Mouse (Mus musculus) embryonic facial prominence, embryonic 11.5 days (tissue): ENCODE data around the gene Jazf1. TPM values are rescaled to one million over a fixed set of nuclear protein-coding genes. Genes with fewer than 3 reads are reported as not detected.

ENCODE experiments used
- ATAC-seq: fragments of 200-750 bp; cut with Nextera tagmentation; replicated peaks from 2 replicates; pipeline ENCODE4 v1.8.0; 2017; ENCODE audit warnings: low read depth; ENCODE audit not compliant: insufficient number of reproducible peaks, low FRiP score, low TSS enrichment
- DNase-seq: peaks from one replicate; pipeline ENCODE4 v3.0.0-alpha.2; 2015; ENCODE audit warnings: low spot score
- H3K27ac ChIP-seq: fragments of 300-500 bp; sonication (generic); replicated peaks from 2 replicates; pipeline ENCODE4 v1.5.1; 2014; ENCODE audit warnings: mild to moderate bottlenecking, low read depth, low read length, control low read depth
- H3K27me3 ChIP-seq: fragments of 300-500 bp; sonication (generic); 2 replicates; pipeline ENCODE4 v1.6.1; 2014; ENCODE audit warnings: mild to moderate bottlenecking, low read length, moderate library complexity, mixed read lengths; ENCODE audit not compliant: control insufficient read depth, insufficient read depth
- H3K36me3 ChIP-seq: fragments of 300-500 bp; sonication (generic); replicated peaks from 2 replicates; pipeline ENCODE4 v1.6.1; 2014; ENCODE audit warnings: low read depth, mild to moderate bottlenecking, low read length, moderate library complexity, mixed read lengths; ENCODE audit not compliant: control insufficient read depth, insufficient read depth
- H3K4me1 ChIP-seq: fragments of 300-500 bp; sonication (generic); 2 replicates; pipeline ENCODE4 v1.6.1; 2014; ENCODE audit warnings: low read length, mixed read lengths; ENCODE audit not compliant: control insufficient read depth, insufficient read depth
- H3K4me2 ChIP-seq: fragments of 300-500 bp; sonication (generic); 2 replicates; pipeline ENCODE4 v1.6.1; 2014; ENCODE audit warnings: low read depth, mild to moderate bottlenecking, control low read depth, low read length, moderate library complexity
- H3K4me3 ChIP-seq: fragments of 300-500 bp; sonication (generic); 2 replicates; pipeline ENCODE4 v1.5.1; 2014; ENCODE audit warnings: low read depth, low read length, control low read depth
- H3K9ac ChIP-seq: fragments of 300-500 bp; sonication (generic); replicated peaks from 2 replicates; pipeline ENCODE4 v1.6.1; 2014; ENCODE audit warnings: mild to moderate bottlenecking, control low read depth, low read length
- H3K9me3 ChIP-seq: fragments of 300-500 bp; sonication (generic); replicated peaks from 2 replicates; pipeline ENCODE4 v1.6.1; 2016; ENCODE audit warnings: mild to moderate bottlenecking, low read length, inconsistent platforms, mixed read lengths; ENCODE audit not compliant: control insufficient read depth
- WGBS: fragments of 180-500 bp; shearing (Covaris S2); extraction: QIAGEN DNeasy Blood & Tissue Kit; methylation state at CpG from one replicate; pipeline ENCODE4 v1.1.7; 2014; 5-methylcytosine and 5-hydroxymethylcytosine counted together
- polyA plus RNA-seq: library from polyadenylated mRNA; unstranded; fragments of >200 nt; fragmentation: Nextera tagmentation; extraction: Ambion mirVana; gene quantifications from 2 replicates; pipeline ENCODE4 v1.2.1, GENCODE M21; 2014

Gene Jazf1
- polyA plus RNA-seq, 1 experiment from 2014 or later = 5.0 TPM

DNA sequence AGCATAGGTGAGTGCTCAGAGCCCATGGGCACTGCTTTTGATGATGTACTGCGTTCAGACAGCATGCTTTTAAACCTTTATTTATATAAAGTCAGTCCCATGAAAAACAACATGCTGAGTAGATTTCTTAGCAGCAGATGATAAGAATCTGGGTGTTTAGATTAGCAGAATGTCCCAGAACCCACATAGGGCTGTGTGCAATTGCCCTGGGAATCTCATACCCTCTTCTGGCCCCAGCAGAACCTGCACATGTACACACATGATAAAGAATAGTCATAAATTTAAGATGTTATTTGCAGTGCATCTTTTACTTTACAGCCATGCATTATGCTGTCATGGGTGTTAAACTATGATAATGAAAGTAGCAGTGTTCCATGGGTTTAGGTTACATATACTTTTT, 297.6 kb downstream of the Jazf1 start:
- peaks cover 5% of the 10 kb centered on the region for H3K36me3 ChIP-seq
- no peaks in the 10 kb centered on the region for H3K27me3 ChIP-seq
- 71% methylated on average over 1 of the region's 1 CpGs for WGBS
- H3K27ac ChIP-seq = no peak overlapping the region
- H3K4me3 ChIP-seq = no peak overlapping the region
- no peak overlapping the region for H3K9ac ChIP-seq
- no peaks in the 10 kb centered on the region for H3K9me3 ChIP-seq
- no peaks in the 10 kb centered on the region for H3K4me1 ChIP-seq
- ATAC-seq (no peak), DNase-seq (no peak)
- H3K4me2 ChIP-seq = no peak overlapping the region

DNA sequence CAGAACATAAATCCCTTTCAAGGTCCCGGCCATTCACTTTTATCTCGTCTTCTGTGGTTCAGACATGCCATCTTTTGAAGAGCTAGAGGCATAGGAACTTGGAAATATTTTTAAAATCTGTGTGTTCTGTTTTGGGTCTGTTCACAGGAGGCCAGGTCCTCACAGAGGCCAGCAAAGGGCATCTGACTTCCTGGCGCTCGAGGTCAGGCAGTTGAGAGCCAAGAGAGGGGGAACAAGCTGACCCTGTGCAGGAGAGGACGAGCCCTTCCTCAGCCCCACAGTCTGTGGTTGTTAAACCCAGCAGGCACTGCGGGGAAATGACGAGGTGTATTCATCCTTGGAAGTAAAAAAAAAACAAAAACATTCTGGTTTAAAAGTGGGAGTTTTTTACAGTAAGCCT, 303.2 kb downstream of the Jazf1 start:
- Histone ChIP-seq H3K9ac (no peak overlapping the region), H3K27ac (no peak overlapping the region), H3K9me3 (no peaks in the 10 kb centered on the region), H3K4me3 (no peak overlapping the region), H3K36me3 (peaks cover 5% of the 10 kb centered on the region), H3K27me3 (no peaks in the 10 kb centered on the region), H3K4me1 (no peaks in the 10 kb centered on the region), H3K4me2 (no peak overlapping the region)
- ATAC-seq (no peak), DNase-seq (no peak)
- 55% methylated on average over 7 of the region's 7 CpGs for WGBS

DNA sequence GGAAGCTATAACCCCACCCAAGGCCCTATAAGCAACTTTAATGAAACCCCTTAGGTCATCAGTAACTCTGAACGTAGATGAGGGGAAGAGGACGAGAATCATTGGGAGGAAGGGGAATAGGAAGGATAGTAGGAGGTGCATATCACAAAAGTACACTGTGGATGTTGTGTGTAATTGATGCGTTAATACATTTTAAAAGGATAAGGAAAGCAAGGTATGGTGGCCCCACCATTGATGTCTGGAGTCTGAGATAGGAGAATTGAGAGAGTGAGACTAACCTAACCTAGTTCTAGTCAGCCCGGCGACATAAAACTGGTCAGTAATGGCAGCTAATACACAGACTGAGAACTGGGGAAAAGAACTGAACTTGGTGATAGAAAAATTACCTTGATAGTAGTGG, 315.6 kb downstream of the Jazf1 start:
- Histone ChIP-seq H3K36me3 (peaks cover 3% of the 10 kb centered on the region), H3K4me1 (no peaks in the 10 kb centered on the region), H3K9me3 (no peaks in the 10 kb centered on the region), H3K9ac (no peak overlapping the region), H3K27ac (no peak overlapping the region), H3K4me2 (no peak overlapping the region), H3K27me3 (no peaks in the 10 kb centered on the region), H3K4me3 (no peak overlapping the region)
- DNase-seq = no peak
- ATAC-seq = no peak
- WGBS = 93% methylated on average over 5 of the region's 5 CpGs

DNA sequence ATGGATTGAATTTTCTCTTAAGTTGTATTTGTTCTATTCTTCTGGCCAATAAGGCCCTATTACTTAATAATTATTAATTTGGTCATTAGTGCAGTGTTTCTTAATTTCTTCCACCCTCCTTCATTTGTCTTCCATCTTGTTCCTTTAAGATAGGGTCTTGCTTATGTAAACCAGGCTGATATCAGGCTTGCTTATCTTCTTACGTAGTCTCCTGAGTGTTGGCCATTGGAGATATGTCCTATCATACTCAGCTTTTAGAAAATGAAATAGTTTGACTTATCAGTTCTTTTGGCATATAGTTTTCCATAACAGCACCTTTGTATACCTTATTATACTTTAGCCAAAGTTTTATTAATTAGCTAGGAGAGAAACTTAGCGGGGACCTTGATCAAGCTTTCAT, 333.8 kb downstream of the Jazf1 start:
- no peaks in the 10 kb centered on the region for H3K9me3 ChIP-seq
- H3K9ac ChIP-seq = no peak overlapping the region
- no peak for DNase-seq
- ATAC-seq = no peak
- WGBS = 97% methylated on average over 2 of the region's 2 CpGs
- no peaks in the 10 kb centered on the region for H3K36me3 ChIP-seq
- H3K4me1 ChIP-seq = no peaks in the 10 kb centered on the region
- H3K27me3 ChIP-seq = no peaks in the 10 kb centered on the region
- no peak overlapping the region for H3K27ac ChIP-seq
- H3K4me2 ChIP-seq = no peak overlapping the region
- no peak overlapping the region for H3K4me3 ChIP-seq

DNA sequence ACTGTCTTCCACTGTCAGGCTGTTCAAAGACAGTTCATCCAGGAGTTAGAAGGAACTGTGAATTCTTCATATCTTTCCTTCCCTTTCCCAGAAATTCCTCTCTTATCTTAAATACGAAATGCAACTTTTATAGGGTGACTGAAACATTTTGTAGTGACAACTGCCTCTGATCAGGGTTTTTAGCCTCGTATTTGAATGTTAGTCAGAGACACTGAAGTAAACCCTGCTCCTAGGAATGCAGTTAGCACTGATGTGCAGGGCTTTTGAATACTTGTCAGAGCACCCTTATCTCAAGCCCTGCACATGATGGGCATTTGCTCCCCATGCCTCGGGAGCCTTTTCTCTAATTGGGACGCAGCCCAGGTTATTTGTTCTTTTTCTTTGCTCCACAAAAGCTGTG, 338.1 kb downstream of the Jazf1 start:
- H3K4me3 ChIP-seq = no peak overlapping the region
- no peak overlapping the region for H3K4me2 ChIP-seq
- H3K27me3 ChIP-seq = no peaks in the 10 kb centered on the region
- no peak for ATAC-seq
- WGBS = 83% methylated on average over 4 of the region's 4 CpGs
- H3K27ac ChIP-seq = no peak overlapping the region
- H3K9ac ChIP-seq = no peak overlapping the region
- H3K4me1 ChIP-seq = no peaks in the 10 kb centered on the region
- H3K36me3 ChIP-seq = no peaks in the 10 kb centered on the region; the same call in 1 of the 2 replicates
- no peaks in the 10 kb centered on the region for H3K9me3 ChIP-seq
- no peak for DNase-seq

DNA sequence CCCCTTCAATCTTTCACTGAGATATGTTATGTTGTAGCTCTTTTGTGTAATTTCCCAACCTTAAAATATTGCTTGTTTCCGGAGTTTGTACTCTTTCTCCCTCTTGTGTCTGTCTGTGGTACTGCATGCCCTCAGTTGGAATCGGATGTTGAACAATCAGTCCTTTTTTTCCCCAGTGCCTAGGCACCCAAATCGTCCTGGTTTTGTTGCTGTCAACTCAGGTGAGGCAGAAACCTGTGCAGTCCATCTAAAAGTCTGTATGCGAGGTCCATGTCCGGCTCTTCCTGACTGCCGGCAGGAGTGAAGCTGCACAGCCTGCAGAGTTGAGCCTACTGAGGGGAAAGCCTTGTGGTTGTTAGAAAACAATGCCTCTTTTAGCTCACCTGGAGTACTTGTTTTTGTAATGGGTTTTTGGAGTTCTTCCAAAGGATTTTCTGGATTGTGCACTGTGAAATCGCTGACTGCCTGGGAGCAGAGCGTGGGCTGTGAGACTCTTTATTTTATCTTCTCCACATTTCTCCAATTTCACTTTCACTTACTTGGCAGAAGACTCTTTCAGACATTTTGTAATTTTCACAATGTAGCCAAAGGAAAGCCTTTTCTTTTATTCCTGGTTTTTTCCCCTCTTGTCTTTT, 343.5 kb downstream of the Jazf1 start:
- no peak for ATAC-seq
- Histone ChIP-seq H3K4me1 (no peaks in the 10 kb centered on the region), H3K36me3 (no peaks in the 10 kb centered on the region; the same call in 1 of the 2 replicates)

More for the DNA sequence above, 343.5 kb downstream of the Jazf1 start:
- no peak overlapping the region for H3K27ac ChIP-seq
- H3K4me2 ChIP-seq = no peak overlapping the region
- no peak overlapping the region for H3K9ac ChIP-seq
- H3K4me3 ChIP-seq = no peak overlapping the region
- DNase-seq = peak; percentile 77
- H3K27me3 ChIP-seq = no peaks in the 10 kb centered on the region
- no peaks in the 10 kb centered on the region for H3K9me3 ChIP-seq
- 66% methylated on average over 8 of the region's 8 CpGs for WGBS

Other genes with a start within 250 kb of the Jazf1 start
- gene Creb5, start 218.6 kb upstream of the Jazf1 start, polyA plus RNA-seq = 11.7 and 13.6 TPM in 2 replicates